Mouse (Mus musculus) c-Kit-positive CD71-negative TER-119-negative erythroid progenitor cells, embryonic 14.5 days (primary cell): ENCODE measurements around the gene Cby1.
A peak's percentile ranks its signal among the peaks of the same experiment; 100 is the strongest.
"Not testable (repeated sequence)": the region's sequence is repeated elsewhere in the genome, so short reads cannot be mapped to it uniquely, and the experiment has no call there.

Source experiments
- DNase-seq: peaks from one replicate; pipeline ENCODE4 v3.0.0-alpha.2; 2013; ENCODE audit warnings: low read depth

Cby1 gene

GRCm38 (mm10) chr15:79658531-79659375 lies at the start of gene Cby1, which contains the start of gene Fam227a:
Cby1 (plus strand) TSS chr15:79659199.
Fam227a (minus strand) TSS chr15:79658956.
- DNase-seq: peak; percentile 85

GRCm38 (mm10) chr15:79609226-79609625 lies 49.8 kb upstream of the Cby1 start:
- no peak for DNase-seq

- DNase-seq: no peak
Measured at GRCm38 (mm10) chr15:79615501-79615900, 43.5 kb upstream of the Cby1 start.

GRCm38 (mm10) chr15:79616729-79617128 lies 42.3 kb upstream of the Cby1 start:
- DNase-seq: no peak

- no peak for DNase-seq
Measured at GRCm38 (mm10) chr15:79617135-79617534, 41.9 kb upstream of the Cby1 start.

- no peak for DNase-seq
Measured at GRCm38 (mm10) chr15:79618456-79618855, 40.5 kb upstream of the Cby1 start.

GRCm38 (mm10) chr15:79619770-79620414 lies 39.1 kb upstream of the Cby1 start:
- DNase-seq: no peak

GRCm38 (mm10) chr15:79630471-79630870 lies 28.5 kb upstream of the Cby1 start:
- DNase-seq: no peak

GRCm38 (mm10) chr15:79641135-79641817 lies 17.7 kb upstream of the Cby1 start:
- no peak for DNase-seq

- no peak for DNase-seq
Measured at GRCm38 (mm10) chr15:79645483-79645882, 13.5 kb upstream of the Cby1 start.

- no peak for DNase-seq
Measured at GRCm38 (mm10) chr15:79648130-79648529, 10.9 kb upstream of the Cby1 start.

GRCm38 (mm10) chr15:79650569-79650968 lies 8.4 kb upstream of the Cby1 start:
- DNase-seq: peak; percentile 55

- DNase-seq: peak; percentile 30
Measured at GRCm38 (mm10) chr15:79651481-79651880, 7.5 kb upstream of the Cby1 start.

GRCm38 (mm10) chr15:79656451-79656850 lies 2.5 kb upstream of the Cby1 start:
- no peak for DNase-seq

GRCm38 (mm10) chr15:79657837-79658530 lies 1.0 kb upstream of the Cby1 start:
- DNase-seq: peak; percentile 92

GRCm38 (mm10) chr15:79661852-79662251 lies 2.9 kb downstream of the Cby1 start:
- no peak for DNase-seq

GRCm38 (mm10) chr15:79664666-79665065 lies 5.7 kb downstream of the Cby1 start:
- no peak for DNase-seq

GRCm38 (mm10) chr15:79669195-79669594 lies 10.2 kb downstream of the Cby1 start:
- no peak for DNase-seq

- peak; percentile 77 for DNase-seq
Measured at GRCm38 (mm10) chr15:79670249-79670971, 11.4 kb downstream of the Cby1 start, which contains the start of gene Tomm22. Tomm22 (plus strand) TSS chr15:79670861.

GRCm38 (mm10) chr15:79670972-79671299 lies 11.9 kb downstream of the Cby1 start:
- DNase-seq: no peak

GRCm38 (mm10) chr15:79671828-79672348 lies 12.9 kb downstream of the Cby1 start:
- DNase-seq: not testable (repeated sequence)
